Mouse (Mus musculus) lung, postnatal 0 days (tissue): ENCODE measurements around the gene Xntrpc. TPM values are rescaled to one million over a fixed set of nuclear protein-coding genes. Genes with fewer than 3 reads are reported as not detected.

Source experiments
- ATAC-seq: fragments of 200-750 bp; cut with Nextera tagmentation; 2 replicates; pipeline ENCODE4 v1.8.0; 2017; ENCODE audit warnings: moderate library complexity
- DNase-seq: peaks from one replicate; pipeline ENCODE4 v3.0.0-alpha.2; 2016; ENCODE audit warnings: low spot score
- H3K27ac ChIP-seq: fragments of 300-500 bp; sonication (generic); 2 replicates; pipeline ENCODE4 v1.5.1; 2014; ENCODE audit warnings: antibody characterized with exemption, mild to moderate bottlenecking, low read length, mixed read lengths
- H3K27me3 ChIP-seq: fragments of 300-500 bp; sonication (generic); replicated peaks from 2 replicates; pipeline ENCODE4 v1.6.1; 2014; ENCODE audit warnings: low read length, mixed read lengths; ENCODE audit not compliant: insufficient read depth
- H3K36me3 ChIP-seq: fragments of 300-500 bp; sonication (generic); 2 replicates; pipeline ENCODE4 v1.6.1; 2014; ENCODE audit warnings: low read length, mixed read lengths; ENCODE audit not compliant: insufficient read depth
- H3K4me1 ChIP-seq: fragments of 300-500 bp; sonication (generic); 2 replicates; pipeline ENCODE4 v1.6.1; 2014; ENCODE audit warnings: antibody characterized with exemption, low read depth, low read length, mixed read lengths; ENCODE audit not compliant: insufficient read depth
- H3K4me2 ChIP-seq: fragments of 300-500 bp; sonication (generic); replicated peaks from 2 replicates; pipeline ENCODE4 v1.6.1; 2014; ENCODE audit warnings: low read depth, mild to moderate bottlenecking, low read length, moderate library complexity, mixed read lengths
- H3K4me3 ChIP-seq: fragments of 300-500 bp; sonication (generic); 2 replicates; pipeline ENCODE4 v1.5.1; 2014; ENCODE audit warnings: low read depth, low read length
- H3K9ac ChIP-seq: fragments of 300-500 bp; sonication (generic); replicated peaks from 2 replicates; pipeline ENCODE4 v1.6.1; 2014; ENCODE audit warnings: low read depth, mild to moderate bottlenecking
- H3K9me3 ChIP-seq: fragments of 300-500 bp; sonication (generic); 2 replicates; pipeline ENCODE4 v1.6.1; 2016; ENCODE audit warnings: low read length, mixed read lengths
- CTCF ChIP-seq: IDR thresholded peaks from 2 replicates; pipeline ENCODE4 v1.5.1; 2016; ENCODE audit warnings: antibody characterized with exemption, mild to moderate bottlenecking
- EP300 ChIP-seq: IDR thresholded peaks from 2 replicates; pipeline ENCODE4 v1.6.1; 2016; ENCODE audit warnings: antibody characterized with exemption, mild to moderate bottlenecking, control low read depth
- WGBS: fragments of 180-500 bp; shearing (Covaris S2); extraction: QIAGEN DNeasy Blood & Tissue Kit; methylation state at CpG from one replicate; pipeline ENCODE4 v1.1.7; 2014; 5-methylcytosine and 5-hydroxymethylcytosine counted together
- polyA plus RNA-seq: library from polyadenylated mRNA; unstranded; fragments of >200 nt; fragmentation: Nextera tagmentation; extraction: Ambion mirVana; gene quantifications from 2 replicates; pipeline ENCODE4 v1.2.1, GENCODE M21; 2015

The Xntrpc gene
- polyA plus RNA-seq, 1 experiment from 2014 or later, result 0.29 TPM

- TF ChIP-seq EP300 (no peak), CTCF (no peak)
- H3K4me1 ChIP-seq, result peaks cover 14% of the 10 kb centered on the region
- 51% methylated on average over 2 of the region's 2 CpGs for WGBS
- no peak for DNase-seq
- no peak overlapping the region for H3K4me2 ChIP-seq
- no peak overlapping the region for H3K9ac ChIP-seq
- no peaks in the 10 kb centered on the region for H3K27me3 ChIP-seq
- ATAC-seq, result no peak
- no peak overlapping the region for H3K27ac ChIP-seq
- H3K9me3 ChIP-seq, result no peaks in the 10 kb centered on the region
- no peak overlapping the region for H3K4me3 ChIP-seq
- H3K36me3 ChIP-seq, result no peaks in the 10 kb centered on the region
Observed at GRCm38 (mm10) chr7:102103555-102103954, 38.0 kb downstream of the Xntrpc start.

GRCm38 (mm10) chr7:102104126-102104525, 38.6 kb downstream of the Xntrpc start:
- H3K9ac ChIP-seq, result no peak overlapping the region
- DNase-seq, result peak; percentile 23
- H3K36me3 ChIP-seq, result no peaks in the 10 kb centered on the region
- no peak overlapping the region for H3K4me3 ChIP-seq
- H3K27ac ChIP-seq, result no peak overlapping the region
- no peaks in the 10 kb centered on the region for H3K27me3 ChIP-seq
- WGBS, result 44% methylated on average over 5 of the region's 5 CpGs
- peak; percentile 41; the same call in 1 of the 2 replicates for ATAC-seq
- H3K4me2 ChIP-seq, result no peak overlapping the region
- H3K4me1 ChIP-seq, result peaks cover 14% of the 10 kb centered on the region
- no peaks in the 10 kb centered on the region for H3K9me3 ChIP-seq
- TF ChIP-seq CTCF (no peak), EP300 (peak; percentile 12; the same call in 1 of the 2 replicates)

- 0 out of 2 replicates have a peak overlapping the region, but pooled peaks have one; percentile 16 for H3K4me3 ChIP-seq
- no peaks in the 10 kb centered on the region for H3K36me3 ChIP-seq
- 6% methylated on average over 23 of the region's 23 CpGs for WGBS
- DNase-seq, result no peak
- H3K9me3 ChIP-seq, result no peaks in the 10 kb centered on the region
- TF ChIP-seq EP300 (no peak), CTCF (no peak; the same call in 1 of the 2 replicates)
- H3K27me3 ChIP-seq, result no peaks in the 10 kb centered on the region
- no peak overlapping the region for H3K9ac ChIP-seq
- ATAC-seq, result 0 out of 2 replicates have a peak, but pooled peaks have one; percentile 20
- H3K27ac ChIP-seq, result no peak overlapping the region
- H3K4me1 ChIP-seq, result peaks cover 4% of the 10 kb centered on the region; the same call in 1 of the 2 replicates
- peak overlapping the region; percentile 53 for H3K4me2 ChIP-seq
Observed at GRCm38 (mm10) chr7:102106700-102107141, 41.2 kb downstream of the Xntrpc start.

- Histone ChIP-seq H3K9ac (no peak overlapping the region), H3K36me3 (no peaks in the 10 kb centered on the region), H3K27me3 (no peaks in the 10 kb centered on the region), H3K4me3 (no peak overlapping the region), H3K9me3 (no peaks in the 10 kb centered on the region), H3K27ac (no peak overlapping the region), H3K4me1 (peaks cover 4% of the 10 kb centered on the region; the same call in 1 of the 2 replicates), H3K4me2 (no peak overlapping the region)
- no peak for ATAC-seq
- no peak for DNase-seq
- WGBS, result 85% methylated on average over 1 of the region's 1 CpGs
- TF ChIP-seq CTCF (no peak), EP300 (no peak)
Observed at GRCm38 (mm10) chr7:102108206-102108605, 42.7 kb downstream of the Xntrpc start.

GRCm38 (mm10) chr7:102109171-102109570, 43.7 kb downstream of the Xntrpc start, which contains the start of gene Art5:
Art5 (minus strand) TSS chr7:102109489.
- no peaks in the 10 kb centered on the region for H3K27me3 ChIP-seq
- no peak within 1 kb of the TSS for H3K4me3 ChIP-seq
- no peak for ATAC-seq
- H3K4me2 ChIP-seq, result no peak within 1 kb of the TSS
- WGBS, result 75% methylated on average over 7 of the region's 7 CpGs
- TF ChIP-seq EP300 (no peak), CTCF (no peak)
- no peak for DNase-seq
- no peaks in the 10 kb centered on the region for H3K9me3 ChIP-seq
- no peaks in the 10 kb centered on the region for H3K36me3 ChIP-seq
- no peak within 1 kb of the TSS for H3K9ac ChIP-seq
- no peak within 1 kb of the TSS for H3K27ac ChIP-seq
- H3K4me1 ChIP-seq, result peaks cover 4% of the 10 kb centered on the region; the same call in 1 of the 2 replicates

- 84% methylated on average over 4 of the region's 4 CpGs for WGBS
- H3K4me2 ChIP-seq, result no peak overlapping the region
Observed at GRCm38 (mm10) chr7:102109746-102110145, 44.2 kb downstream of the Xntrpc start.

More at GRCm38 (mm10) chr7:102109746-102110145, 44.2 kb downstream of the Xntrpc start:
- no peaks in the 10 kb centered on the region for H3K9me3 ChIP-seq
- H3K27ac ChIP-seq, result no peak overlapping the region
- no peaks in the 10 kb centered on the region for H3K36me3 ChIP-seq
- TF ChIP-seq EP300 (no peak), CTCF (no peak)
- no peak overlapping the region for H3K4me3 ChIP-seq
- ATAC-seq, result no peak
- H3K9ac ChIP-seq, result no peak overlapping the region
- DNase-seq, result no peak
- no peaks in the 10 kb centered on the region for H3K27me3 ChIP-seq
- peaks cover 4% of the 10 kb centered on the region; the same call in 1 of the 2 replicates for H3K4me1 ChIP-seq
